Mouse (Mus musculus) E14TG2a.4 (cell line): ENCODE data around the gene 4930583I09Rik.

Experiments used
- CTCF ChIP-seq: conservative IDR thresholded peaks from 2 replicates; pipeline ENCODE4 v1.5.1; 2014; ENCODE audit warnings: low read length
- NANOG ChIP-seq: IDR thresholded peaks from 2 replicates; pipeline ENCODE4 v1.6.1; 2014; ENCODE audit warnings: borderline replicate concordance, low read length, mixed read lengths

GRCm38 (mm10) chr17:64833071-64833470 lies 2.8 kb downstream of the 4930583I09Rik start:
- TF ChIP-seq CTCF (no peak), NANOG (no peak)
